Mouse (Mus musculus) gastrocnemius, postnatal 10 days (tissue): ENCODE measurements around the gene Cables2. TPM values are rescaled to one million over a fixed set of nuclear protein-coding genes. Genes with fewer than 3 reads are reported as not detected.

Experiments
- DNase-seq: peaks from one replicate; pipeline ENCODE4 v3.0.0; 2021; ENCODE audit warnings: mixed read lengths
- total RNA-seq, 2 experiments: library from RNA; stranded (reverse); gene quantifications; 2 replicates each; pipeline ENCODE4 v1.2.3; 2021

Cables2 gene
- total RNA-seq, 2 experiments from 2014 or later: 9.3 to 10.3 TPM

- no peak for DNase-seq
Measured at GRCm38 (mm10) chr2:180255701-180256100, 17.6 kb downstream of the Cables2 start.

GRCm38 (mm10) chr2:180254436-180255209 lies 18.7 kb downstream of the Cables2 start:
- no peak for DNase-seq

- DNase-seq: no peak
Measured at GRCm38 (mm10) chr2:180251838-180252237, 21.5 kb downstream of the Cables2 start.

- DNase-seq: peak; percentile 71
Measured at GRCm38 (mm10) chr2:180250930-180251611, 22.2 kb downstream of the Cables2 start.

DNA sequence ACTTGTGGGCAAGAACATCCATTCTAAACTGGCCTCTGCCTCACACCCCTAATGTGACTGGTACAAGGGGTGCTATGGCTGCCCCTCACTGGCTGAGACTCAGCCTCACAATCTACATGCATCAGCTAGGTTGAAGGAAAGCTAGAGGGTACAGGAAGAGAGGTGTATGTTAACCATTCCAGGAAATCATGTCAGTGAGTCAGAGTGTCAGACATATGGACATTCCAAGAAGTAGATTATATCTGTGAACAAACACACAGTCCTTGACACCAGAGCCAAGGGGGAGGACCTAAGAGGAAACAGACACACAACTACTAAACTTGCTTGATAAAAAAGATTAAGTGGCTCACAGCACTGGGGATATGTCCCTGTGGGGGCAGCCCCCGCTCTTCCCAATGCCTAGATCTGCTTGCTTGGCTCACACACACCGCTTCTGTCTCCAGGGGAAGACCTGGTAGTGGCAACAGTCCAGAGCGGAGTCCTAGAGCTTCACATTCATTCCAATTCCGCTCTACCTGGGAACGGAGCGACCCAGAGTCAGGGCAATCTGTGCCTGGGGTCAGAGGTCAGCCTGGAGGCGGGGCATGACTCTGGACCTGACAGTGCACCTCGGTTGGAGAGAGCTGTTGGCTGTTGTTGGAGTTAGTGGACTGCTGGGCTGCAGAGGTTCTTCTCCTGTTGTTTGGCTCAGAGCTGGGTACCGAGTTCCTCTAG lies 24.2 kb downstream of the Cables2 start:
- DNase-seq: no peak

GRCm38 (mm10) chr2:180247916-180248315 lies 25.4 kb downstream of the Cables2 start:
- DNase-seq: no peak

DNA sequence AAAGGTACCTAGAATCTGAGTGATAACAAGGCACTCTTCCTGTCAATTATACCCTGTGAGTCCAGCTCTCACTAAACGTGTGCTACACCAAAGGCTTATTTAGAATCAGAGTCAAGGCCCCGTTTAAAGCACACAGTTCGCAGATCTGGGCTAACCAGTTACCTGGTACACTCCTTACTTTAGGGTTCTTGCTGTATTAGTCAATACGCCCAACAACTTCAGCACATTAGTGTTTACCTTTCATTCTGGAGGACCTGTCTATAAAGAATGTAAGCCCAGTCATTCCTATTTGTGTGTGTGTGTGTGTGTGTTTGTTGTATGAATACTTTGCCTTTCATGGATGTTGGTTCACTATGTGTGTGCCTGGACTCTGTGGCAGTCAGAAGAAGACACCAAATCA lies 30.2 kb downstream of the Cables2 start:
- DNase-seq: no peak

GRCm38 (mm10) chr2:180238591-180238990 lies 34.7 kb downstream of the Cables2 start:
- DNase-seq: no peak

DNA sequence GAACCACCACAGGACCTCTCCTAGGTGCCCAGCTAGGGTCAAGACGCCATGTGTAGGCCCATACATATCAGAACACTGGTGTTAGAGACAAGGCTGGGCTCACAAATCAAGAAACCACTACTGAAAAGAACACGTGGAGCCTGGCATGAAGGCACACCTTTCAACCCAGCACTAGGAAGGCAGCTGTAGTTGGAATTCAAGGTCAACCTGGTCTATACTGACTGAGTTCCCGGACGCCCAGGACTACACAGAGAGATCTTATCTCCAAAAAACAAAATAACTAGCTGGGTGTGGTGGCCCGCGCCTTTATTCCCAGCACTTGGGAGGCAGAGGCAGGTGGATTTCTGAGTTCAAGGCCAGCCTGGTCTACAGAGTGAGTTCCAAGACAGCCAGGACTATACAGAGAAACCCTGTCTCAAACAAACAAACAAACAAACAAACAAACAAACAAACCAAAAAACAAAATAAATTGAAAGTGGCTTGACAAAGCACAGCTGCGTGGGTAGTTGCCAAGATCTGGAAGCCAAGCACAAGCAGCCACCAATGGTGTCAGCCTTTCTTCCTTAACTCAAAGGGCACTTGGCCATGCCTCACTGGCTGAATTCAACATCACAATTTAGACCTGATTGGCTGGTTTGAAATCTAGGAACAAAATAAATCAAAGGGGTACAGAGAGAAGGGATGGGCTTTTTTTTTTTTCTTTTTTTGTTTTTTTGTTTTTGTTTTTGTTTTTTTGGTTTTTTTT lies 35.5 kb downstream of the Cables2 start:
- DNase-seq: no peak

GRCm38 (mm10) chr2:180236930-180237329 lies 36.4 kb downstream of the Cables2 start:
- no peak for DNase-seq

- no peak for DNase-seq
Measured at GRCm38 (mm10) chr2:180236500-180236899, 36.8 kb downstream of the Cables2 start.

GRCm38 (mm10) chr2:180235788-180236187 lies 37.5 kb downstream of the Cables2 start:
- no peak for DNase-seq

DNA sequence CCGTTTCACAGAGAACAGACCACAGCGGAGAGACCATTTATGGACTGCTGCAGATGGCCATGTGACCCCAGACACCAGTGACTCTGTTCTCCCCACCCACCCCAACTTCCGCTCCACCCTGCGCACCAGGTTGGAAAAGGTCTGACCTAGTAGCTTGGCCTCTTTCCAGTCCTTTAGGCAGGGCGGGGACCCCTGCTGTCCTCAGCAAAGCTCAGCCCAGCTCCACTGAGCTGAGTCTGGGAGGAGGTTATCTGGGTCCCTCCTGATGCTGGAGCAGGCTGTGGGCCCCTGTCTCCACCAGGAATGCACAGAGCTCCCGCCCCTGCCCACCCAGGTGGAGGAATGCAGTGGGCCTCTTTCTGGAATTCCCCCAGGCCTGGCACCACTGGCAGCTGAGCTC lies 38.3 kb downstream of the Cables2 start:
- DNase-seq: no peak

GRCm38 (mm10) chr2:180234353-180234752 lies 38.9 kb downstream of the Cables2 start:
- no peak for DNase-seq

- DNase-seq: no peak
Measured at GRCm38 (mm10) chr2:180233101-180233904, 40.0 kb downstream of the Cables2 start.

GRCm38 (mm10) chr2:180230482-180230881 lies 42.8 kb downstream of the Cables2 start:
- DNase-seq: no peak

GRCm38 (mm10) chr2:180229129-180229528 lies 44.2 kb downstream of the Cables2 start:
- DNase-seq: no peak

DNA sequence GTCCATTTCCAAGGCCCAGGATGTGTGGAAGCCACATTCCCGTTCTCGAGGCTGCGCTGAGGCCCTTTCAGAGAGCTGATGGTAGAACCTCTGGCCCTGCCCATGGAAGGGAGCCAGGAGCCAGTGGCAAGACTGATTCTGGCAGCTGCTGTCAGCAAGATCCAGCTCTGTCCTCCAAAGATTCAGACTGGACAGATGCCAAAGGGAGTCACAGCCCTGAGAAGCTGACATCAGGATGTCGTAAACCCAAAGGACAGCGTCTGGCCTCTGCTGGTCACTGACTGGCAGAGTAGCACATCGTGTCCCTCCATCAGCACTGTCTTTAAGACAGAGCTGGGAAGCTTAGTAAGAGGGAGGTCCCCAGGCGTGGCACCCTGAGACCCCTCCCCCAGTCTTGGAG lies 44.7 kb downstream of the Cables2 start:
- DNase-seq: peak; percentile 60

GRCm38 (mm10) chr2:180228060-180228458 lies 45.2 kb downstream of the Cables2 start:
- no peak for DNase-seq

GRCm38 (mm10) chr2:180227262-180228059 lies 45.8 kb downstream of the Cables2 start:
- peak; percentile 58 for DNase-seq
